Mouse (Mus musculus): ENCODE data around the gene BC049715.
A peak's percentile ranks its signal among the peaks of the same experiment; 100 is the strongest.

Gene BC049715

GRCm38 (mm10) chr6:136808631-136809046, 18.8 kb upstream of the BC049715 start:
- DNase-seq (ENCODE audit: low spot score) = no peak

DNA sequence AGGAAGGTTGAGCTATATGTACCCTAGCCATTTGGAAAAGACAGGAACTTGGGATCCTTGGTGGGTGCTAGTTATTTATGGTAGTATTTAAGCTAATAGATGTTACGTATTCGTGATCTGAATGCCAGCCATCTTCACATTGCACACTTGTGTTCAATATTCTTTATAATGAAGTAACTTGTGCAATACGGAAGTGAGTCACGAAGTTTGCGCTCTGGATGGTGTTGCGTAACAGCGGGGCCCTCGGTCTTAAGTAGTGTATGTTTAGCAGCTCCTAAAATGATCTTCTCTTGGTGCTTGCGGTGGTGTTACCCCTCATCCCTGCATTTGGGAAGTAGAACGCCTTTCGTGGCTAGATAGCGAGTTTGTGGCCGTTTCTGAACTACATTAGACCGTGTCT, 18.3 kb upstream of the BC049715 start:
- no peak for DNase-seq (ENCODE audit: low spot score)

- no peak for DNase-seq (ENCODE audit: low spot score)
Observed at GRCm38 (mm10) chr6:136809673-136810072, 17.8 kb upstream of the BC049715 start.

GRCm38 (mm10) chr6:136811196-136811595, 16.2 kb upstream of the BC049715 start:
- DNase-seq (ENCODE audit: low spot score) = no peak

DNA sequence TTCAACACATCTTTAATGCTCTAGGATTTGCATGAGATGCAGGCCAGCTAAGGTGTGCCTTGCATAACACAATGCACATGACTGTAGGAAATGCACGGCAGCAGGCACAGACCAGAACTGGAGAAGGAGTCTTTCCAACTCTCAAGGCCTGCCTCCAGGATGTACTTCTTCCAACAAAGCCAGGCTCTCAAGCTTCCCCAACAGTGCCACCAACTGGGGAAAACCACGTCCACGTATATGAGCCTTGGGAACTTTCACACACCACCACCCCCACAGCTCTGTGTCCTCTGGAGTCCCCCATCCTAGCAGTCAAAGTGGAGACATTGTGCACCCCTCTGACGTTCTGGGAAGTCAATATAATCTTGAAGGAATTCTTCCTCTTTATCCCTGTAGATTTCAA, 14.3 kb upstream of the BC049715 start:
- DNase-seq (ENCODE audit: low spot score) = no peak

GRCm38 (mm10) chr6:136815381-136815780, 12.0 kb upstream of the BC049715 start:
- no peak for DNase-seq (ENCODE audit: low spot score)

DNA sequence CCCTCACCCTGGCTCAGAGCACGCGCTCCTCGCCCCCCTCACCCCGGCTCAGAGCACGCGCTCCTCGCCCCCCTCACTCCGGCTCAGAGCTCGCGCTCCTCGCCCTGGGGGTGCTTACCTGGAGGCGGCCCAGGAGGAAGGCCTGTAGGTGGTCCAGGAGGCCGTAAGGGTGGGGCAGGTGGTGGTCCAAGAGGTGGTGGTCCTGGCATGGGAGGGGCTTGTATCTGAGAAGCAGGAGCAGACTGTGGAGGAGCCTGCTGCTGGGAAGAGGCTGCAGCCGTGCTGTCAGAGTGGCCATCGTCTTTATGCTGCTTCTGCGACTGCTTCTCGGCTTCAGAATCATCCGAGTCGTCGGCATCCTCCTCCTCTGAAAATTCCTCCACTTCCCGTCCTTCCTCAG, 10.6 kb upstream of the BC049715 start:
- no peak for DNase-seq (ENCODE audit: low spot score)

DNA sequence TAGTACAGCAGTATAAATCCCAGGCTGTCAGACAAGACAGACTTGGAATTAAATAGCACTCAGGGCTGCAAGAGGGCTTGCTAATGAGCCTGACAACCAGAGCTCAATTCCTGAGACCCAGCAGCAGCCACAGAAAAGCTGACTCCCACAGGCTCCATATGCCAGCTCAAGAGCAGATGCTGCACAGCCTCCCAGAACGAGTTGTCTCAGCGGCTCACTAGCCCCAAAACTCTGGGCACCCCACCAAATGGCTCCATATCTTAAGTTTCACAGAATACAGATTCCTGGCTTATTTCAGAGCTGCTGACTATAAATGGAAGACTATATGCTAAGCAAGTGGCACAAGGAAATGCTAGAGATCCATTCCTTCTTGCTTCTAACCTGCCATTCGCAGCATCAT, 9.9 kb upstream of the BC049715 start:
- DNase-seq (ENCODE audit: low spot score) = no peak

GRCm38 (mm10) chr6:136820381-136820780, 7.0 kb upstream of the BC049715 start:
- no peak for DNase-seq (ENCODE audit: low spot score)

DNA sequence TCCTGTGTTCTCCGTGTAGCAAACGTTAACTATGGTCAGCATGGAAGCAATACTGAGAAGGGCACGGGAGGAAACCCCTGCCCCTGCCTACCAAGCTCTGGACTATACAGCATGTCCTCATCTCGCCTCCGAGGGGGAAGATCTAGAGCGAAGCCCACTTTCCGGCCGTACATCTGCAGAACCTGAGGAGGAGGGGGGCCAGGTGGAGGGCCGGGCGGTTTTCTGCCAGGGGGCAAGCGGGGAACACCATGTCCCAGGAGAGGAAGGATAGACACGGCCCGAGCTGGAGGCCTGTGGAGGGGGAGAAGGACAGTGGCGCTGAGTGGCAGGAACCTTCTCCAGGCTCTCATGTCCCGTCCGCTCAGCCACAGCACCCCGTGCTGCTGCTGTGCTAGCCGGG, 6.3 kb upstream of the BC049715 start:
- DNase-seq (ENCODE audit: low spot score) = no peak

DNA sequence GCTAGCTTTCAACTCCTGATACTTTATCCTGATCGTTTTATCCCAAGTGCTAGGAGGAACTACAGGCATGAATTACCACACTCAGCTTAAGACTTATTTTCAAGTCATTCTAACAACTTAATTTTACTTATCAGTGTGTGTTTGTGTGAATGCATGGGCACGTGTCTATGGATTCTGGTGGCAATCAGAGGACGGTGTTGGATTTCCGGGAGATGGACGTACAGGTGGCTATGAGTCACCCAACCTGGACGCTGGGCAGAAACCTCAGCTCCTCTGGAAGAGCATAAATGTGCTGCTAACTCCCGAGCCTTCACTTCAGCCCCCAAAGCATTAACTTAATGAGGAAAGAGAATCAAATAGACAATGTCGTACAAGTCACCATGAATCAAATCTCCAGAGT, 2.4 kb upstream of the BC049715 start:
- no peak for DNase-seq (ENCODE audit: low spot score)

GRCm38 (mm10) chr6:136827116-136827515, 310 bp upstream of the BC049715 start:
- DNase-seq (ENCODE audit: low spot score) = no peak

DNA sequence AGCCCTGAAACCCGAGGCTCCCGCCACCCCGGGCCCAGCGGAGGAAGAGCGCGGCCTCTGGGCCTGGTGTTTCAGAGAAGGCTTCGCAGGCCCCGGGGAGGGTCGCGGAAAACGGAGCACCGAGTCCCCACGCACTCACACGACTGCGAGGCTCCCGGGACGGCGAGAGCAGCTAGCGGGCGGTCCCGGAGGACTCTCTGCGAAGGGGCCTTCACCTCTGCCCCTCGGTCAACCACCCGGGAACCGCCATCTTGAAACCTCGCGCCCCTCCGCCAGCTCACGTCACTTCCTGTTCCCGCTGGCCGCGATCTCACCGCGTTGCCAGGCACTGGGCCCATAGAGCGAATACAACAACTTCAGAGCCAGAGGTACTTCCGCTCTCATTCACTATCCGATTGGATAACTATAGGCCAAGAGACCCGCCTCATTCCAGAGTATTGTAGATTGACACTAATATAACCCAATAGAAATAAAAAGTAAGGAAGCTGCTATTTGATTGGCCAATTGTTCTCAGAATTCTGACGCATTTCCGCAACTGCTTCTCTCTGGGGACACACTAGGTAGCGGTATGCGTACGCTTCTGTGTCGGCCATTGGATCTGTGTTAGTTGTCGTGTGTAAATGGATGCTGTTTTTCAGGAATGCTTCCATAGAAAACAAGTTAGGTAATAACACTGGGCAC, 595 bp downstream of the BC049715 start, which contains the start of gene Wbp11:
Gene Wbp11 (minus strand): TSS at position 353 of the 681 bp plus-strand sequence.
- DNase-seq (ENCODE audit: low spot score) = peak; percentile 86

DNA sequence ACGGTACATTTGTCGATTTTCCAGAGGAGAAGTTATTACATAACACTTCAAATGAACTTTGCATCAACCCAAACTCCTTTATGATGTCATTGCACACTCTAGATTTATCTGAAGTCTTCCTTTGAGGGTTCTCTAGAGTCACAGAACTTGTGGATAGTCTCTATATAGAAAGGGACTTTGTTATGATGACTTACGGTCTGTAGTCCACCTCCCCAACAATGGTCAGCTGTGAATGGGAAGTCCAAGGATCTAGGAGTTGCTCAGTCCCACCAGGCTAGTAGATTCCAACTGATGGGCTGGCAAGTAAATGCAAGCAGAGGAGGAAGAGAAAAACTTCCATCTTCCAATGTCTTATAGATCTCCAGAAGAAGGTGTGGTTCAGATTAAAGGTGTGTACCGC, 1.3 kb downstream of the BC049715 start:
- DNase-seq (ENCODE audit: low spot score) = no peak

DNA sequence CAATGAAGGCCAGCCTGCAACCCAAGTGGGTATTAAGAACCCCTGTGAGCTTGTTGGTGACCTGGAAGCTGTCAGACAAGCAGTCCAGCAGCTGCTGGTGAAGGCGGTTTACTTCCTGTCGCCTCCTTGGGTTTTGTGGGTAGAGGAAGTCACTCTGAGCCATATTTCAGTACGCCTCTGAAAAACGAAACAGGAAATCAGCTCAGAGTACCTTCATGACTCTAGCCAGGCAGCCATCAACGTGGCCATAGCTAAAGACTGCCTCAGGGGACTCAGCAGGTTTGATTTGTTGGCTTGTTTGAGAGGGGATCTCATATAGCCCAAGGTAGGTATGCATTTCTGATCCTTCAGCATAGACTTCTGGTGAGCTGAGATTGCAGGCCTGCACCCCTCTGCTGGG, 4.3 kb downstream of the BC049715 start:
- DNase-seq (ENCODE audit: low spot score) = no peak

- no peak for DNase-seq (ENCODE audit: low spot score)
Observed at GRCm38 (mm10) chr6:136835352-136835751, 7.9 kb downstream of the BC049715 start, which contains the start of gene Smco3. Gene Smco3, minus strand, starts transcription at chr6:136835452.

DNA sequence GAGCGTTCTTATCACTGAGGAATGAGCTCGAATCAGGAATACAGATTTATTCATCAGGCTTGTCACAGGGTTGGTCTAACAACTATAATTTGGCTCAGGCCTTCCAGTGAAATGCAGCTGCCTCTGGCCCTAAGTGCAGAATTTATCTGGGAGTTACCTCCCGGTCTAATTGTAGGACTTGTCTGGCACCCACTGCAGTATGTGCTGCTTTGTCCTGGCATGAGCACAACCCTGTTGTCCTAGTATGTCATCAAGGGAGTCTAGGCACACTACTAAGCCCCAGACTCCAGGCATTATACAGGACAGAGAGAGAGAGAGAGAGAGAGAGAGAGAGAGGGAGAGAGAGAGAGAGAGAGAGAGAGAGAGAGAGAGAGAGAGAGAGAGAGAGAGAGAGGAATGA, 9.9 kb downstream of the BC049715 start:
- no peak for DNase-seq (ENCODE audit: low spot score)

DNA sequence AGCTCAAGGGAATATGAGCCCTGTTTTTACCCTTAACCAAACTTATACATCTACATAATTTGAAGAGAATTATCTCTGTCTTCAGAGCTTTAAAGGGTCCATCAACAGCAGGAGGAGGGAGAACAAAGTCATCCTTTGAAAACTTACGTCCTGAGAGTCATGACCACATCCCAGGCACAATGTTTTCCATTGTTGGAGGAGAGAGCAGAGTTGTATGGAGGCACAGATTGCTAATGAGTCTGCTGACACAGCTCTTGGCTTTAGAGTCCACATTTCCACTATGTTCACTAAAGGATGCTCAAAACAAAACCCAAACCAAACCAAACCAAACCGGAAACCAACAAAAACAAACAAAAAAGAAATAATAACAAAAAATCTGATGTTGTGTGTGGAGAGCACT, 17.5 kb downstream of the BC049715 start:
- no peak for DNase-seq (ENCODE audit: low spot score)

DNA sequence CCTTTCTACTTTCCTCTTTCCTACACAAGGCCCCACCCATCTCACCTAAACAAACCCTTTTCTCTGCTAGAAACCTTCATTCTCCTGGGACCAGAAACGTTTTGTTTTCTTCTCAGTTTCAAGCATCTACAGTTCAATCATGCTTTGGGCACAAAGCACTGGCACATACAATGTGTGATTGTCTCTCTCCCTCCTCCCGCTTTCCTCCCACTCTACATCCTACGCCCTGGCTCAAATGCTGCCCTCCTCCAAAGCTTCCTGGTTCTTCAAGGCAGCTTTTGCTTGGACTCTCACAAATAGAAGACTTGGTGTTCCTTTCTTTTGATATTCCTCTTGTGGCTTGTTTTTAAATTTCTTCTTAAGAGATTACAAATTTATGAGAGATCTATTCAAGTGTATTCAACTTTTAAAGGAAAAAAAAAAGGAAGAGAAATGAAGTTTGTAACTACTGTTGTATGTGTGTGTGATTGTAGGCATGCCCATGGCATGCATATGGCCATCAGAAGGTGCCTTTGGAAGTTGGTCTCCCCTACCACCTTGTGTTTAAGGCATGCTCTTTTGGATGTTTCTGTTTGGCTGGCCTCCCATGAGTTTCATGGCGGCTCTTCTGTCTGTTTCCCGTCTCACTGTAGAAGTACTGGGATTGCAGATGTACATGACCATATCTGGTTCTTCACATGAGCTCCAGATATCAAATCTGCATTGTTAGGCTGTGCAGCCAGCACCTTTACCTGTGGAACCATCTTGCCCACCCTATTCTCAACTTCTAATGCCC, 18.5 kb downstream of the BC049715 start:
- DNase-seq (ENCODE audit: low spot score) = no peak

DNA sequence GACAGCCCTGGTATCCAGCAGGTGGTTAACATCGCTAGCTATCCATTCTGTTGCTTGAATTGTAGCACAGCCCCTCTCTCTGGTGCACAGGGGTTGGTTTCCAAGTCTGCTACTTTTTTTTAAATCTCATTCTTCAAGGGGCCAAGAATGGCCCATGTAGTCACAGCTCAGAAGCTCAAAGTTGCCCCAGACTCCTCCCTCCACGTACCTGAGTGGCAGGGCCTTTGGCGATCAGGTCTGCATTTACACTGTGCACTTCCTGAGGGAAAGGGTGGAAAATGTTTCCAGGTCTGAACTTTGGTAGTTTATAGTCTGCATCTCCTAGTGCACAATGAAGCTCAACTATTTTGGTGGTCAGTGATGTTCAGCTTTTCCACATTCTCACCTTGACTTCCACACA, 19.8 kb downstream of the BC049715 start:
- DNase-seq (ENCODE audit: low spot score) = no peak

- no peak for DNase-seq (ENCODE audit: low spot score)
Observed at GRCm38 (mm10) chr6:136847790-136848189, 20.4 kb downstream of the BC049715 start.

GRCm38 (mm10) chr6:136848399-136848798, 21.0 kb downstream of the BC049715 start:
- no peak for DNase-seq (ENCODE audit: low spot score)

GRCm38 (mm10) chr6:136848971-136849370, 21.5 kb downstream of the BC049715 start:
- DNase-seq (ENCODE audit: low spot score) = no peak

GRCm38 (mm10) chr6:136850267-136850666, 22.8 kb downstream of the BC049715 start:
- DNase-seq (ENCODE audit: low spot score) = no peak

Data from ovary, postnatal 10 days (tissue).